Mouse (Mus musculus): ENCODE data around the gene Nt5m.
"Not testable (repeated sequence)": the region's sequence is repeated elsewhere in the genome, so short reads cannot be mapped to it uniquely, and the experiment has no call there.

DNA sequence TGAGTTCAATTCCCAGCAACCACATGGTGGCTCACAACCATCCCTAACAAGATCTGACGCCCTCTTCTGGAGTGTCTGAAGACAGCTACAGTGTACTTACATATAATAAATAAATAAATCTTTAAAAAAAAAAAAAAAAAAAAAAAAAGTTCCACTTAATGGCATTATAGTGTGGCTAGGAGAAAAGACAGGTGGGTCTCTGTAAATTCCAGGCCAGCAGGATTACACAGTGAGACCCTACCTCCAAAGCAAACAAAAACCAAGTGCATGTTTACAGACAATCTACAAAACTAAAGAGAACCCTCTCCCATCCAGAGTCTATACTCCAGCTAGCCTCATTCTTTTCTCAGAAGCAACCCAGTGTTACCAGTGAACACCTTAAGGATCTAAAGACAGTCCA is 1.5 kb upstream of the Nt5m start:
- TF ChIP-seq TAL1, GATA1 (IDR thresholded peaks at IDR 0.05; ENCODE audit: low read length): not testable (repeated sequence)
